Mouse (Mus musculus) 3T3-L1 (cell line): ENCODE data around the gene Wdr6.

Experiments
- DNase-seq: peaks from one replicate; pipeline ENCODE4 v3.0.0-alpha.2; 2015; ENCODE audit warnings: low read depth, low spot score

Wdr6 gene

DNA sequence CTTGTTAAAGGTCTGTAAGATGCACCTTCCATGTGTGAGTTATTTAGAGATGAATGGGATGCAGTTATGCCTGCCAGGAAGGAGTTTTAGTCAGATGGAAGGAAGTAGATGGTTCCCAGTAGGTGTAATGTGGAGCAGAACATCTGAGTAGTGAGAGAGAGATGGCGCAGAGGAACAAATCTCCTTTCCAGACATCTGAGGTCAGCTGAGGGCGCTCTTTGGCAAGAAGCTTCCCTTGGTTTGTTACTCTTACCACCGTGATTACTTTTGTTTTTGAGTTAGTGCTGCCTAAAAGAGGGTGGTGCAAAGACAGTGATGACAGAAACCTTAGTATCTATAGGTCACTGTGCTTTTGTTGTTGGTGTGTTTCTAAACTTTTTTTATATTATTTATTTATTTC is 53.1 kb downstream of the Wdr6 start:
- DNase-seq: no peak

- no peak for DNase-seq
Observed at GRCm38 (mm10) chr9:108523341-108523740, 55.2 kb downstream of the Wdr6 start.
